Mouse (Mus musculus) megakaryocyte, adult 5-6 weeks (primary cell): ENCODE results near the gene Spocd1. TPM values are rescaled to one million over a fixed set of nuclear protein-coding genes. Genes with fewer than 3 reads are reported as not detected.

Source experiments
- ATAC-seq: 2 replicates; pipeline ENCODE4 v1.8.0; 2016; ENCODE audit warnings: mild to moderate bottlenecking, inconsistent platforms; ENCODE audit not compliant: poor library complexity, severe bottlenecking
- total RNA-seq, 2 experiments: library from RNA; stranded (forward) in 1 of 2; stranded (reverse) in 1 of 2; fragments of 153-499, 151-499 nt in 1 of 2; fragments of 221-1000, 200-1000 nt in 1 of 2; gene quantifications; 2 replicates each; pipeline versions ENCODE4 v1.2.3 to v1.2.4; 2015 to 2017

The Spocd1 gene
- 0.18 and 0.36 TPM in 2 replicates for total RNA-seq (2015)
- total RNA-seq (2017): 0.08 and 0.44 TPM in 2 replicates

GRCm38 (mm10) chr4:129928949-129929348, at the start of gene Spocd1:
Gene Spocd1 (plus strand): TSS chr4:129929249.
- no peak for ATAC-seq

- no peak for ATAC-seq
Observed at GRCm38 (mm10) chr4:129880615-129881014, 48.4 kb upstream of the Spocd1 start.

- no peak for ATAC-seq
Observed at GRCm38 (mm10) chr4:129881661-129882060, 47.4 kb upstream of the Spocd1 start.

- peak; percentile 92 for ATAC-seq
Observed at GRCm38 (mm10) chr4:129882555-129883293, 46.3 kb upstream of the Spocd1 start.

- peak; percentile 62 for ATAC-seq
Observed at GRCm38 (mm10) chr4:129884041-129884930, 44.8 kb upstream of the Spocd1 start.

- no peak for ATAC-seq
Observed at GRCm38 (mm10) chr4:129889661-129890060, 39.4 kb upstream of the Spocd1 start.

- no peak for ATAC-seq
Observed at GRCm38 (mm10) chr4:129890094-129890493, 39.0 kb upstream of the Spocd1 start.

- ATAC-seq: no peak
Observed at GRCm38 (mm10) chr4:129894861-129895260, 34.2 kb upstream of the Spocd1 start.

GRCm38 (mm10) chr4:129898815-129899214, 30.2 kb upstream of the Spocd1 start:
- ATAC-seq: peak; percentile 91

GRCm38 (mm10) chr4:129902394-129902793, 26.7 kb upstream of the Spocd1 start:
- no peak for ATAC-seq

GRCm38 (mm10) chr4:129903577-129903976, 25.5 kb upstream of the Spocd1 start:
- ATAC-seq: no peak

GRCm38 (mm10) chr4:129905032-129905431, 24.0 kb upstream of the Spocd1 start:
- no peak for ATAC-seq

GRCm38 (mm10) chr4:129906016-129906415, 23.0 kb upstream of the Spocd1 start:
- ATAC-seq: no peak

- no peak for ATAC-seq
Observed at GRCm38 (mm10) chr4:129908836-129909235, 20.2 kb upstream of the Spocd1 start.

GRCm38 (mm10) chr4:129909261-129909731, 19.8 kb upstream of the Spocd1 start:
- no peak for ATAC-seq

- no peak for ATAC-seq
Observed at GRCm38 (mm10) chr4:129912998-129913397, 16.1 kb upstream of the Spocd1 start.

GRCm38 (mm10) chr4:129913761-129914644, 15.0 kb upstream of the Spocd1 start:
- peak; percentile 86 for ATAC-seq

GRCm38 (mm10) chr4:129914686-129915085, 14.4 kb upstream of the Spocd1 start:
- no peak for ATAC-seq

GRCm38 (mm10) chr4:129915349-129915988, 13.6 kb upstream of the Spocd1 start:
- no peak for ATAC-seq

GRCm38 (mm10) chr4:129916159-129916558, 12.9 kb upstream of the Spocd1 start:
- no peak for ATAC-seq
